Mouse (Mus musculus): ENCODE measurements around the gene Pxk. TPM values are rescaled to one million over a fixed set of nuclear protein-coding genes. Genes with fewer than 3 reads are reported as not detected.
"Not testable (repeated sequence)": the region's sequence is repeated elsewhere in the genome, so short reads cannot be mapped to it uniquely, and the experiment has no call there.

Gene Pxk
- total RNA-seq, 2 experiments from 2014 or later: 3.0 to 14.7 TPM

DNA sequence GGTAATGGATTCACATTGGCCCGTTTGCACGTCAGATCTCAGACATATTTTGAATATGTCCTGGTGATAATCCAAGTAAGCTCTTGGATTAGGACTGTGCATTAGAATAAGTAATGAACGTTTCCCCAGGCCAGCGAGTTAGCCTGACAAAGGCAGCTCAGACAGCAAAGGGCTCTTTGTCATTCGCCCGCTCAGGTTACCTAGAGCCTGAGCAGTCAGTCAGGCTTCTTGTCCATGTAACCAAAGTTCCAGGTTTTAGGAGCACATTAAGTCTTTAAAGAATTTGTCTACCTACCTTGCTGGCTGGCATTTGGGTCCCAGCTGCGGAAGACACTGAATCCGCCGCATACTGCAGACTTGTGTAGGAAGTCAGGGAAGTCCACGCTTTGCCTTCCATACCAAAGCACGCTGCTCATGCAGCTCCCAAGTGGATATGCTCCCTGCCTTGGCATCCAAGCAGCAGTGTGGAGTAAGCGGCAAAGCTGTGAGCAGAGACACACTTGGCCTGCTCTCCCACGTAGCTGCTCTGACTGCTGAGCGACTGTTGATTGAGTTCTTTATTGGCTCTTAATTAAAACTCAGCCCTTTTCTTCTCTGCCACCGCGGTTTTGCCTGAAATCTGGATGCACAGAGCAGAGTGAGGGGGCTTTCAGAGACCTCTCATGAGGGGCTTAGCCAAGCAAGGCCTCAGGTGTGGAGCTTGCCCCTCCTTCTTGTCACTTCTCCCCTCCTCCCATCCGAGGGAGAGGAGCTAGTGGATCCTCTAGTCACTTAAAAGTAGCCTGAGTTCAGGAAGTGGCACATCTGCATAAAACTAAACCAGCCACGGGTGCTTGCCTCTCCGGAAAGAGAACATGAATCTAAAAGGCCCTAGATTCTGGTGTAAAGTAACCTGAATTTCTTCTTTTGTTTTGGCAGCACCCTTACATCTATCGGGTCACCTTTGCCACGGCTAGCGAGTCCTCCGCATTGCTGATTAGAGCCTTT is 42.0 kb downstream of the Pxk start:
- ATAC-seq (replicated peaks; ENCODE audit: low FRiP score, poor library complexity, severe bottlenecking): no peak

DNA sequence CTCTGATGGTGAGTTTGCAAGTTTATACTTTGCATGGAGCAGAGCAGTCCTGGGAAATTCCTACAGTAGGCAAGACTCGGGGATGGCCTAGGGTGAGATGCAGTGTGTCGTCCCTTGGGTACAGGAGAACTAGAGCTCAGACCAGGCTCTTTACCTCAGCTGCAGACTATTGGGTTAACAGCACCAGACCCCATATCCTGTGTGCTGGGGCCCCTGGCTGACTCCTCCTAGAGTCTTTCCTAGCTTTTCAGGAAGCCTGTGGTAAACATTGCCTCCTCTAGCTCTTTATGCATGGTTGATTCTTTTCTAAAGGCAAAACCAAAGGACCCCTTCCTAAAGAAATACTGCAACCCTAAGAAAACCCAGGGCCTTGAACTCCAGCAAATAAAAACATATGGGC is 43.1 kb downstream of the Pxk start:
- ATAC-seq (replicated peaks; ENCODE audit: low FRiP score, poor library complexity, severe bottlenecking): no peak

GRCm38 (mm10) chr14:8145594-8146558 is 47.9 kb downstream of the Pxk start:
- no peak for ATAC-seq (replicated peaks; ENCODE audit: low FRiP score, poor library complexity, severe bottlenecking)

GRCm38 (mm10) chr14:8146611-8147223 is 48.7 kb downstream of the Pxk start:
- no peak for ATAC-seq (replicated peaks; ENCODE audit: low FRiP score, poor library complexity, severe bottlenecking)

DNA sequence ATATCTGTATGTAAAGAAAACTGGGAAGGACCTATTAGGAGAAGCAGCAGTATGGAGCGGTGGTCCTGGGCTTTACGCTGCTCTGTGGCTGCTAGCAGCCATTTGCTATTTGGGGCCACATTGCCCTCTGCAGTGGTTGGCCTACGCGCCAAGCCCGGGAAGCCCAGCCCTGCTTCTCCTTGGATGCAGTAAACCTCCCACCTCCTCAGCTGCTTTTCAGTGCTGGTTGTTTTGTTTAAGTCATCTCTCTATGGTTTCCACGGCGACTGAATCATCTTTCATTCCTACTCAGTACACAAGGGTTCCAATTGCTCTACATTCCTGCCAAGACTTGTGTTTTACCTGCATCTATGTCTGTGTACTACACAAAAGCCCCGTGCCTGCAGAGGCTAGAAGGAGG is 50.8 kb downstream of the Pxk start:
- ATAC-seq (replicated peaks; ENCODE audit: low FRiP score, poor library complexity, severe bottlenecking): no peak

DNA sequence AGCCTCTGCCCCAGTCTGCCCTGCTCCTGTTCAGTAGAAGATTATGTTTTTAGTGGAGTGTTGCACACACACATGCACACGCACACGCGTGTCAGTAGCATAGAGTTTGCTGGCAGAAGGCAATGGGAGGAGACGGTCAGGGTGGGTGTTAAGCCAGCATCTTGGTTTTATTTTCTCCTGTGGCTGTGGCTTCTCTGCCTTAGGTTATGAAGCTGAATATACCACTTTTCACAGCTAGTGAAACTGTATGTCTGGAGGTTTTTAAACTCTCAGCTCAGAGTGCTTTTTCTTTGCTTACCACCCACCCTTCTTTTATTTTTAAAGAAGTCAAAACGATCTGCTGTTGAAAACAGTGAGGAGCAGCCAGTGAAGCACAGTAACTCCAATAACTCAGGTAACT is 53.7 kb downstream of the Pxk start:
- ATAC-seq (replicated peaks; ENCODE audit: low FRiP score, poor library complexity, severe bottlenecking): no peak

DNA sequence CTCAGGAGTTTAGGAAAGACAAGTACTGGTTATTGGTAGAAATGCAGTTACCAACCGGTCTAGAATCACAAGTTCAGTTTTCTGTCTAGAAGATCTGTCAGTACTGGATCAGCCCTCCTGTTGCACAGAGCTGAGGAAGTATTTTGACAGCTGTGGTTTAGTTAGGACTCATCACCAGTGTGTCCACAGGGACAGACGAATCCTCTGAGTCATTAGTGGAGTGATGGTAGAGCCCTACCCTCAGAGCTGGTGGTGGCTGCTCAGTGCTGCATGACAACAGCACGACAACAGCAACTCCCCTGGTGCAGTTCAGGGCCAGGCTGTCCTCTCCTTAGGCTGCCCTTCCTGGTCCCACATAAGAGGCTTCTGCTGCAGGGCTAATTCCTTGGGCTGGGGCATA is 56.1 kb downstream of the Pxk start:
- ATAC-seq (replicated peaks; ENCODE audit: low FRiP score, poor library complexity, severe bottlenecking): no peak

GRCm38 (mm10) chr14:8156947-8157346 is 58.9 kb downstream of the Pxk start:
- ATAC-seq (replicated peaks; ENCODE audit: low FRiP score, poor library complexity, severe bottlenecking): no peak

DNA sequence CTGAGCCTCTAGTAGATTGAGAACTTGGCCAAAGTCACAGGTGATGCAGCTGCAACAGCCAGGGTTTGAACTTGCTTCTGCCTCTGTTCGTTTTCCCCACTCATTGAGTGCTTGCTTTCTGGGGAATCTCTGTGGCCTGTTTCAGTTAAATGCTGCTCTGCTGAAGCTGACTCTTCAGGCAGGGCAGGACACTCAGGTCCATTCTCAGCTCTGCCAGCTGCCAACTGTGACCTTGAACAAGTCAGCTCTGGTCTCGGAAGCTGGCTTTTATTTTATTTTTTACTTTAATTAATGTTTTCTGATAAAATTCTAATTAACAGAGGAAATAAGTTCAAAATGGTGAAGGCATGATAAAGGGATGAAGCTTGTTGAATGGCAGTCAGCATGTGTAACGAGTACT is 60.7 kb downstream of the Pxk start:
- no peak for ATAC-seq (replicated peaks; ENCODE audit: low FRiP score, poor library complexity, severe bottlenecking)

GRCm38 (mm10) chr14:8159141-8159540 is 61.1 kb downstream of the Pxk start:
- ATAC-seq (replicated peaks; ENCODE audit: low FRiP score, poor library complexity, severe bottlenecking): no peak

DNA sequence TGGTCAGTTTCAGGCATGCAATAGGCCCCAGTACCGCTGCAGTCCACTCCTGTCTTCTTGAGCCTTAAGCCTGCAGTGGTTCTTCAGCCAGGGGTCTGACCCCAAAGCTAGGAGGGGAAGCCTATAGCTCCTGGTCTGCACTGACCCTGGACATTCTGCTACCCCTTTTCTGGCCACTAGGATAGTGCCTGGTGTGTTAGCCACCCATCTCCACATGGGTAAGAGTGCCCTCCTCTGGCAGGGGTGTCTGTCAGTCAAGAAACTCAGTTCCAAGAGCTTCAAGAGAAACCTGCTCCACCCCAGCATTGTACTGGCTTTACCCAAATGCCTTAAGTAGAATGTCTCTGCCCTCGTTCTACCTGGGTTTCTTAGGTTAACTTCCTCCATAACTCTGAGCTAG is 63.8 kb downstream of the Pxk start:
- no peak for ATAC-seq (replicated peaks; ENCODE audit: low FRiP score, poor library complexity, severe bottlenecking)

GRCm38 (mm10) chr14:8164463-8164862 is 66.5 kb downstream of the Pxk start:
- no peak for ATAC-seq (replicated peaks; ENCODE audit: low FRiP score, poor library complexity, severe bottlenecking)

DNA sequence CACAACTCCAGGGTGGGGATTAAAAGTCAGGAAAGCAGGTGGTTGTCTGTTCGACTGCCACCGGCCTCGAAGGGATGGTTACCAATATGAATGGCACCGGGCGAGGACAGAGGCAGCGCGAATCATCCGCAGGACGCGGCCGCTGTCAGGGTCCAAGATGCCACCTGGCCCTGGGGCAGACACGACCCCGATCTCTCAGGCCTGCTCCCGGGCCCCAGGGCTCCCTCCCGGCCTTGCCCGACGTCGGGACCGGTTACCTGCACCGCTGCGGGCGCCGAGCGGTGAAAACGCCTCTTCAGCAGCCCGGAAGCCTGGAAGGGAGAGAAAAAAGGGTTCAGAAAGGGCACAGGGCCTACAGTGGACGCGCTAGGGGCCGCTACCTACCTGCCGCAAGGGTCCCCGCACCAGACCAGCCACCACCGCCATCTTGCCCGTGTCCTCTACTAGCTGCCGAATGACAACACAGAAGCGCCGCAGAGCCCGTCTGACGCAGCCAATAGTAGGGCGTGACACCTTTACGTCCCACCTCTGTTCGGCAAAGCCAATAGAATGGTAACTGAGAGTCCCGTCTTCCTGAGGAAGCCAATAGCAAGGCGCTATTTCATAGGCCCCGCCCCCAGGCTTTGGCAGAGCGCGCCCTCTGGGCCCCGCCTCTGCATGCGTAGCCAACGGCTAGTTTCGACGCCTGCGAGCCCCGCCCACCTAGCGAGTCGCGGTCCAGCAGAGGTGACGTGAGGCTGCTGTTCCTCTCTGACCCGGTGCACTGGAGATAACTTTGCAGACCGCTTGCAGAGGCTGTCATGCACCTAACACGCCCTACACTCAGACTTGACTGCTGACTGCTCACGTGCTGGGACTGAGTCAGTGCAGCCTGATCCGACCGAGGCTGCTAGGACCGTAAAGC is 74.7 kb downstream of the Pxk start, which contains the start of gene Pdhb:
Gene Pdhb, minus strand, starts transcription at position 519 of the 904 bp plus-strand sequence.
- ATAC-seq (replicated peaks; ENCODE audit: low FRiP score, poor library complexity, severe bottlenecking): peak; percentile 96

DNA sequence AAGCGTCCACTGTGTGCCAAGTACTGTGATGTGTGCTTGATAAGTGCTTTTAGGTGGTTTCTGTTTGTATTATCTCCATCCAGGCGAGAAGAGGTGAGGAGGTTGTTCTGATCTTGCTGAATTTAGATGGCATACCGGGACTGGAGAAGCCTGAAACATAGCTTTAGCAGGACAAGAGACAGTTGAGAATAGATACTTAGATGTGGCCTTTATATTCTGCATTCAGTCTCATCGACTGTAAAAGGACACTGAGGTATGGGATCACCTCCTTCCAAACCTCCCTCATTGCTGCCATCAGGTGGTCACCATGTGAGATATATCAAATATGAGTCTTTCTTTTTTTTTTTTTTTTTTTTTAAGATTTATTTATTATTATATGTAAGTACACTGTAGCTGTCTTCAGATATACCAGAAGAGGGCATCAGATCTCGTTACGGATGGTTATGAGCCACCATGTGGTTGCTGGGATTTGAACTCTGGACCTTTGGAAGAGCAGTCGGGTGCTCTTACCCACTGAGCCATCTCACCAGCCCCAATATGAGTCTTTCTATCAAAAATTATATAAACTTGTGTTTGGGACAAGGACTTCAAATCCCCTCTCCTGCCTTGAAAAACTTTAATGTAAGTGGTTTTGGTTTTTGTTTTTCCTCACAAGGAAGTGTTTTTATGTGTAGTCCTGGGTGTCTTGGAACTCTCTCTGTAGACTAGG is 75.7 kb downstream of the Pxk start:
- ATAC-seq (replicated peaks; ENCODE audit: low FRiP score, poor library complexity, severe bottlenecking): not testable (repeated sequence)

GRCm38 (mm10) chr14:8174634-8175033 is 76.6 kb downstream of the Pxk start:
- ATAC-seq (replicated peaks; ENCODE audit: low FRiP score, poor library complexity, severe bottlenecking): no peak

DNA sequence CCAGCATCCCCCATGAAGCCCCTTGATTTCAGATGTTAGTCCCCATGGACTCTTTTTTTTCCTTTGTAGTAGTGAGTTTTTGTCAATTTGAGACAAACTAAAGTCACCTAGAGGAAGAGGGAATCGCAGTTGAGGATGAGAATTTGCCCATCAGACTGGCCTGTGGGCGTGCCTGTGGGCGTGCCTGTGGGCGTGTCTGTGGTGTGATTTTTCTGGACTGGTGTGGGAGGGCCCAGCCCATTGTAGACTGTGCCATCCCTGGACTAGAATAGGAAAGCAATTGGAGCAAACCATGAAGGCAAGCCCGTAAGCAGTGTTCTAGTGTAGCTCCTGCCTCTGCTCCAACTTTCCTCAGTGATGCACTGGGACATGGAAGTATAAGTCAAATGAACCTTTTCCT is 78.2 kb downstream of the Pxk start:
- ATAC-seq (replicated peaks; ENCODE audit: low FRiP score, poor library complexity, severe bottlenecking): no peak

DNA sequence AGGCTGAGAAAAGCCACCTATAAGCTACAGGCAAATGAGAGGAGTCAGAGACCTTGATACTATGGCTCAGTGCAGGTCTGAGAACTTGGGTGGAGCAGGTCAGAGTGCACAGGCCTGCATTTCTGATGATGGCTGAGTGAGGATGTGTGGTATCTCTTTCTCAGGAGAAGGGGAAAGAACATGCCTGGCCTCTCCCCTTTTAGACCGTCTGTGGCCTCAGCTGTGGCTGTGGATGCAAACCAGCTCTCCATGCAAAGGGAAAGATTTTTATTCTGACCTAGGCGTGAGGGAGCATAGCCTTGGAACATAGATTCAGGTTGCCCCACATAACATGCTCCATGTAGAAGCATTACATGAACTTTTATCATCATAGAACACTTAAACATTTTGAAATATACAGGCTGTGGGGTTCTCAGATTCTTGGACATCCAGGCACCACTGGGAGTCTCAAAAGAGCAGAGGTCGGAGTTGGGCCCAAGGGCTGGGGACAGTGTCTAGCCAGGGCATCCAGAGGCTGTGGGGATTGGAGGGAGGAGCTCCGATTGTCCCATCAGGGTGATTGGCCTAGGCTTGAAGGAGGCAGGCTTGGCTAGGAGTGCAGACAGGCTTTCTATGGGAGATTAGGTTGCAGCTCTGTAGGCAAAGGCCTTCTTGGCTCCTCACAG is 82.5 kb downstream of the Pxk start:
- no peak for ATAC-seq (replicated peaks; ENCODE audit: low FRiP score, poor library complexity, severe bottlenecking)

GRCm38 (mm10) chr14:8183330-8183729 is 85.3 kb downstream of the Pxk start:
- ATAC-seq (replicated peaks; ENCODE audit: low FRiP score, poor library complexity, severe bottlenecking): 0 out of 2 replicates have a peak, but pooled peaks have one; percentile 42

Data from erythroid progenitor cell, adult 5-6 weeks (primary cell).